Mouse (Mus musculus) lung, postnatal 0 days (tissue): ENCODE measurements around the gene Pam16. TPM values are rescaled to one million over a fixed set of nuclear protein-coding genes. Genes with fewer than 3 reads are reported as not detected.
A peak's percentile ranks its signal among the peaks of the same experiment; 100 is the strongest.

Experiments used
- ATAC-seq: fragments of 200-750 bp; cut with Nextera tagmentation; 2 replicates; pipeline ENCODE4 v1.8.0; 2017; ENCODE audit warnings: moderate library complexity
- DNase-seq: peaks from one replicate; pipeline ENCODE4 v3.0.0-alpha.2; 2016; ENCODE audit warnings: low spot score
- H3K27ac ChIP-seq: fragments of 300-500 bp; sonication (generic); 2 replicates; pipeline ENCODE4 v1.5.1; 2014; ENCODE audit warnings: antibody characterized with exemption, mild to moderate bottlenecking, low read length, mixed read lengths
- H3K27me3 ChIP-seq: fragments of 300-500 bp; sonication (generic); replicated peaks from 2 replicates; pipeline ENCODE4 v1.6.1; 2014; ENCODE audit warnings: low read length, mixed read lengths; ENCODE audit not compliant: insufficient read depth
- H3K36me3 ChIP-seq: fragments of 300-500 bp; sonication (generic); 2 replicates; pipeline ENCODE4 v1.6.1; 2014; ENCODE audit warnings: low read length, mixed read lengths; ENCODE audit not compliant: insufficient read depth
- H3K4me1 ChIP-seq: fragments of 300-500 bp; sonication (generic); 2 replicates; pipeline ENCODE4 v1.6.1; 2014; ENCODE audit warnings: antibody characterized with exemption, low read depth, low read length, mixed read lengths; ENCODE audit not compliant: insufficient read depth
- H3K4me2 ChIP-seq: fragments of 300-500 bp; sonication (generic); replicated peaks from 2 replicates; pipeline ENCODE4 v1.6.1; 2014; ENCODE audit warnings: low read depth, mild to moderate bottlenecking, low read length, moderate library complexity, mixed read lengths
- H3K4me3 ChIP-seq: fragments of 300-500 bp; sonication (generic); 2 replicates; pipeline ENCODE4 v1.5.1; 2014; ENCODE audit warnings: low read depth, low read length
- H3K9ac ChIP-seq: fragments of 300-500 bp; sonication (generic); replicated peaks from 2 replicates; pipeline ENCODE4 v1.6.1; 2014; ENCODE audit warnings: low read depth, mild to moderate bottlenecking
- H3K9me3 ChIP-seq: fragments of 300-500 bp; sonication (generic); 2 replicates; pipeline ENCODE4 v1.6.1; 2016; ENCODE audit warnings: low read length, mixed read lengths
- CTCF ChIP-seq: IDR thresholded peaks from 2 replicates; pipeline ENCODE4 v1.5.1; 2016; ENCODE audit warnings: antibody characterized with exemption, mild to moderate bottlenecking
- EP300 ChIP-seq: IDR thresholded peaks from 2 replicates; pipeline ENCODE4 v1.6.1; 2016; ENCODE audit warnings: antibody characterized with exemption, mild to moderate bottlenecking, control low read depth
- whole genome bisulfite sequencing: fragments of 180-500 bp; shearing (Covaris S2); extraction: QIAGEN DNeasy Blood & Tissue Kit; methylation state at CpG from one replicate; pipeline ENCODE4 v1.1.7; 2014; 5-methylcytosine and 5-hydroxymethylcytosine counted together
- polyA plus RNA-seq: library from polyadenylated mRNA; unstranded; fragments of >200 nt; fragmentation: Nextera tagmentation; extraction: Ambion mirVana; gene quantifications from 2 replicates; pipeline ENCODE4 v1.2.1, GENCODE M21; 2015

Gene Pam16
- polyA plus RNA-seq, 1 experiment from 2014 or later, result 78.4 TPM

DNA sequence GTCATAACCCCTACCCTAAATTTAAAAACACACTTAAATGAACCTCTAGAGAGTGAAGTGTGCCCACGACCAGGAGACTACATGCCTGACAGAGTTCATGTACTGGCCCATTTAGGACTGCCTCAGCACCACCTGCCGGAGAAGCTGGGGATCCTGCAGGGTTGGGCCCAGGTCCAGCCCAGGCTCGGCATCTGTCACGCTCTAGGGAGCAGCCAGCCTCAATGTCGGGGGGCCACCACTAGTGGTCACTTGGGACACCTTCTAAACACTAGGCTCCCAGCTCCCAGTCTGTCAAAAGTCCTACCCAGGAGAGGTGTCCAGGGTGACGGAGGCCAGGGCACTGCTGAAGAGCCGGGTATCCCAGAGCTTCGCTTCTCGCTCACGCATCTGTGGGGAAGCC is 29.9 kb upstream of the Pam16 start:
- WGBS, result 77% methylated on average over 10 of the region's 10 CpGs

DNA sequence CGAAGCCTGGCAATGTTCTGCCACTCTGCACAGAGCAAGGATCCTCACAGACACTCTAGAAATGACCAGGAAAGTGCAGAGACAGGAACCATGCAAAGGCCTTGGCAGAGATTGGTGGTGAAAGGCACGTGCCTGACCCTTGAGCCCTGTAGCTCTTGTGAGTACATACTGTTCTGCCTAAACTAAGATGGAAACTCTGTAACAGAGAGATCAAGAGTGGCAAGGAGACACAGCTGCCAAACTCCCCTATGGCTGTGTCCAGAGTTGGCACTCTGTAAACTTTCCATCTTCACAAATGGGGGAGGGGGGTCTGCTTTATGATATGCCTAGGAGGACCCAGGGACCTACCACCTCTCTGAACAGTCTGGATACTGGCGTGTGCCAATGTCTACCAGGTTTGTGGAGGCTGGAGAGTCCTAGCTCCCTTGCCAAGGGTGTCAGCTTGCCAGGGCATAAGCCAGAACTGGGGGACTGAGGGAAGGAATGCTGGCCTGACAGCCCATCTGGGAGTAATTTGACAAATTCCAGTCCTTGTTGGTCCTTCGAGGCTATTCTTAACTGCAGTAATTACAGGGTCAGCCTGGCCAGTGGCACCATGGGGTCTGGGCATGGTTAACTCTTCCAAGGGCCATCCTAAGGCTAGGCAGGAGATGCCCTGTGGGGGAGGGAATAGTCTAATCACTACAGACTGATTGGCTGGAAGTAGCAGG is 28.1 kb upstream of the Pam16 start:
- no peak for DNase-seq
- Histone ChIP-seq H3K9me3 (no peaks in the 10 kb centered on the region), H3K4me1 (peaks cover 3% of the 10 kb centered on the region; the same call in 1 of the 2 replicates), H3K4me2 (no peak overlapping the region), H3K27me3 (no peaks in the 10 kb centered on the region), H3K27ac (peak overlapping the region; percentile 43; the same call in 1 of the 2 replicates), H3K36me3 (no peaks in the 10 kb centered on the region; the same call in 1 of the 2 replicates), H3K4me3 (no peak overlapping the region), H3K9ac (no peak overlapping the region)
- ATAC-seq, result peak; percentile 32
- no peak for TF ChIP-seq CTCF
- 0 out of 2 replicates have a peak, but pooled peaks have one; percentile 22 for TF ChIP-seq EP300
- 56% methylated on average over 4 of the region's 4 CpGs for WGBS

More for the DNA sequence above, 29.9 kb upstream of the Pam16 start:
- peaks cover 8% of the 10 kb centered on the region; the same call in 1 of the 2 replicates for H3K4me1 ChIP-seq
- no peaks in the 10 kb centered on the region; the same call in 1 of the 2 replicates for H3K36me3 ChIP-seq
- H3K27me3 ChIP-seq, result no peaks in the 10 kb centered on the region
- no peak for TF ChIP-seq EP300
- TF ChIP-seq CTCF, result peak; percentile 40
- no peak overlapping the region for H3K4me2 ChIP-seq
- H3K4me3 ChIP-seq, result no peak overlapping the region
- DNase-seq (no peak), ATAC-seq (no peak)
- no peak overlapping the region for H3K9ac ChIP-seq
- no peaks in the 10 kb centered on the region for H3K9me3 ChIP-seq
- no peak overlapping the region for H3K27ac ChIP-seq

DNA sequence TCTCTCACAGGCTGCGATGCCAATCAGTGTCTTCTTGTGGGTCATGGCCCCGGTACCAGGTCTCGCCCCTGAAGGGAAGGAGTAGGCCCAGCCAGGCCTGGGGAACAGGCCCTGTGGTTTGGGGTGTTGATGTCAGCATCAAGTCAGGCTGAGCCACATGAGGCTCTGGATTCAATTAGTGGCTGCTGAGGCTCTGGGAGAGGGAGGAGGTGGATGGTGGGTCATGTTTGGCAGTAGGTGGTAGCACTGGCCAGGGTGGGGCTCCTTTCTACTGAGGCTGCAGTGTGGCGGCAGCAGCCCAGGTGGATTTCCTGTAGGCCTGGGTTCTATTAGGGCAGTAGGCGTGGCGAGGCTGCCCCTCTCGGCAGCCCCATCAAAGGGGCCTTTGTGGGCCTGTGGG is 26.8 kb upstream of the Pam16 start:
- H3K9ac ChIP-seq, result no peak overlapping the region
- no peaks in the 10 kb centered on the region for H3K9me3 ChIP-seq
- no peaks in the 10 kb centered on the region for H3K27me3 ChIP-seq
- no peak overlapping the region for H3K27ac ChIP-seq
- H3K36me3 ChIP-seq, result no peaks in the 10 kb centered on the region; the same call in 1 of the 2 replicates
- H3K4me1 ChIP-seq, result peaks cover 13% of the 10 kb centered on the region
- no peak overlapping the region for H3K4me3 ChIP-seq
- DNase-seq (no peak), ATAC-seq (no peak)
- no peak for TF ChIP-seq EP300
- no peak for TF ChIP-seq CTCF
- H3K4me2 ChIP-seq, result no peak overlapping the region
- 68% methylated on average over 7 of the region's 7 CpGs for WGBS

DNA sequence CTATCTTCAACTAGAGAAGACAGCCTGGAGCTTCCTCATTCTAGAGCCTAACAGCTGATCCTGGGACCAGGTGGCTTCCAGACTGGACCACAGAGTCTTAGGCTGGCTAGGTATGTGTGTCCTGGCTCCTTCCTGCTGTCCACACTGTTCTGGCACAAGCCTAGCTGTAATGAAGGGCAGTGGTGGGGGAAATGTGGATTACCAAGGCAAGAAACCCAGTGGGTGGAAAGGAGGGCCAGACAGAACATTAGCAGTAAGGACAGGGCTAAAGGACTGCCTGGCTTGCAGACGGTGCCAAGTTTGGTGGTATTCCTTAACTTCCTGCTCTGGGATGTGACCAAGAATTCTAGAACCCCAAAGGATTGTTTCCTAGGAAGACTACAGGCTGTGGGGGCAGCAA is 26.3 kb upstream of the Pam16 start:
- no peak for ATAC-seq
- WGBS, result 60% methylated on average over 1 of the region's 1 CpGs
- Histone ChIP-seq H3K4me1 (peaks cover 14% of the 10 kb centered on the region), H3K9me3 (no peaks in the 10 kb centered on the region), H3K27me3 (no peaks in the 10 kb centered on the region), H3K4me2 (no peak overlapping the region), H3K4me3 (no peak overlapping the region), H3K36me3 (no peaks in the 10 kb centered on the region; the same call in 1 of the 2 replicates), H3K9ac (0 out of 2 replicates have a peak overlapping the region, but pooled peaks have one; percentile 8), H3K27ac (no peak overlapping the region)
- TF ChIP-seq EP300 (no peak), CTCF (no peak)
- DNase-seq, result no peak

DNA sequence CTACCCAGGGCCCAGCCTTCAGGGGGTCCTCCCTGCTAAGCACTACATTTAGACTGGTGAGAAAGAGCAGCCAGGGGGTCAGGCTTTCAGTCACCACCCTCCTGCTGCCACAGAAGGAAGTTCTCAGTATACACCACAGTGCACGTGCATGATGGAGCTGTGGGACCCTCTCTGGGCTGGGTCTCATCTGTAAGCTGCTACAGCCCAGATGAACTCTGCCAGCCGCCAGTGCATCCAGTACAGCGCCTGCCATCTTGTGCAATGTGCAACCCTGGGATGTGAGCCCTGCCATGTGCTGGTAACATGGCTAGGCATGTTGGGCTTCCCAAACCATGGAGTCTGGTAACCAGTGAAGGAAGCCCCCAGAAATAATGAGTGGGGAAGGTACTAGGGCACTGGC is 25.4 kb upstream of the Pam16 start:
- DNase-seq, result no peak
- H3K4me1 ChIP-seq, result peaks cover 14% of the 10 kb centered on the region
- no peak for ATAC-seq
- no peak overlapping the region for H3K4me3 ChIP-seq
- 80% methylated on average over 3 of the region's 3 CpGs for WGBS
- H3K36me3 ChIP-seq, result no peaks in the 10 kb centered on the region; the same call in 1 of the 2 replicates
- no peak overlapping the region for H3K27ac ChIP-seq
- no peak for TF ChIP-seq CTCF
- TF ChIP-seq EP300, result no peak
- no peak overlapping the region for H3K4me2 ChIP-seq
- no peaks in the 10 kb centered on the region for H3K9me3 ChIP-seq
- no peaks in the 10 kb centered on the region for H3K27me3 ChIP-seq
- no peak overlapping the region for H3K9ac ChIP-seq

DNA sequence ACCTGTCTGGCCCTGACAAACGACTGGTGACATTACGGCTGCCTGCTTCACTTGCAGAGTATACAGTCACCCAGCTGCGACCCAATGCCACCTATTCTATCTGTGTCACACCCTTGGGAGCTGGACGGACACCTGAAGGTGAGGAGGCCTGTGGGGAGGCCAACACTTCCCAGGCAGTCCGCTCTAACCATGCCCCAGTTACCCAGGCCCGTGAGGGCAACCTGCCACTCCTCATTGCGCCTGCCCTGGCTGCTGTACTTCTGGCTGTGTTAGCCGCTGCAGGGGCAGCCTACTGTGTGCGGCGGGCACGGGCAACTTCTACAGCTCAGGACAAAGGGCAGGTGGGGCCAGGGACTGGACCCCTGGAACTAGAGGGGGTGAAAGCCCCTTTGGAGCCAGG is 24.9 kb upstream of the Pam16 start:
- no peak overlapping the region for H3K27ac ChIP-seq

More for the DNA sequence above, 24.9 kb upstream of the Pam16 start:
- H3K9ac ChIP-seq, result no peak overlapping the region
- WGBS, result 88% methylated on average over 11 of the region's 11 CpGs
- TF ChIP-seq CTCF (no peak), EP300 (no peak)
- no peak overlapping the region for H3K4me3 ChIP-seq
- ATAC-seq, result no peak
- no peak overlapping the region for H3K4me2 ChIP-seq
- H3K27me3 ChIP-seq, result no peaks in the 10 kb centered on the region
- H3K36me3 ChIP-seq, result no peaks in the 10 kb centered on the region
- H3K4me1 ChIP-seq, result peaks cover 15% of the 10 kb centered on the region
- DNase-seq, result no peak
- H3K9me3 ChIP-seq, result no peaks in the 10 kb centered on the region
